Mouse (Mus musculus) hematopoietic stem cell, adult 5-6 weeks (primary cell): ENCODE measurements around the gene Lgr4. TPM values are rescaled to one million over a fixed set of nuclear protein-coding genes. Genes with fewer than 3 reads are reported as not detected.
A peak's percentile ranks its signal among the peaks of the same experiment; 100 is the strongest.

ENCODE experiments used
- ATAC-seq, 2 experiments: fragments of 125-278 bp in 1 of 2; replicated peaks in 1 of 2; 2 replicates each; pipeline ENCODE4 v1.8.0; 2016 to 2017; ENCODE audit warnings: inconsistent platforms in 2 of 2, mild to moderate bottlenecking in 2 of 2, moderate number of reproducible peaks in 2 of 2, low read depth in 1 of 2, moderate TSS enrichment in 1 of 2; ENCODE audit not compliant: low FRiP score in 2 of 2, poor library complexity in 2 of 2, severe bottlenecking in 2 of 2, insufficient read depth in 1 of 2, low TSS enrichment in 1 of 2
- total RNA-seq: library from RNA; stranded (forward); fragments of 172-1452, 232-1000 nt; gene quantifications from 2 replicates; pipeline ENCODE4 v1.2.3, GENCODE M21; 2017

Lgr4 gene
- total RNA-seq, 1 experiment from 2014 or later, result 0.74 TPM

DNA sequence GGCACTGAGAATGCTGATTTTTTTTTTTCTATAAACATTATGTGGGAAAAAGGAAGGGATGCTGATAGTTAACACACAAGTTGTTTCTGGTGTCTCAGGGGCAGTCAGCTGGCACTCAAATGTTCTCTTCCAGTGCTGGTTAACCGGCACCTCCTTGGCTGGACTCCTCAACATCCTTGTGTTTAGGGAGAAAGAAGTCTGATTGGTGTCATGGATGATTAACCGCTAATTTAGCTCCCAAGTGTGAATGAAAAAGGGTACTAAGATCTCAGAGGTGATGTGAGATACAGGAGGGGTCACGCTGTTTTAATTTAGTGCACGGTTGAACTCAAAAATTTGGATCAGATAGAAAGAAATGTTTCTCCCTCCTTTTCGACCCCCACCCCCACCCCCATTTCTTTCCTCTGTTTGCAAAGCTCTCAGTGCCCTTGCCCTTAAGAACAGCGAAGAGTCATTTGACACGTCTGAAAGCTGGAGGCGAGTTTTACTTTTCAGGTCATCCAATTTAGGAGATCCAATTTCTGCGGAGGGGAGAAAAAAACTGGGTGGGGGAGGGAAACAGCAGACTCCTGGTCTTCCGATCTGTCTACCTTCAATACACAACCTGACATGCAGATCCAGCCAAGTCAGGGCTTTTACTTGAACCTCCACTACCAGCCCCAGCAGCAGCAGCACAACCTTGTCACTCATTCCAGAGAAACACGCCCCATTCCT, 508 bp upstream of the Lgr4 start:
- ATAC-seq, result peak in 1 of 2 experiments; percentile 1; a peak in 1 of 4 replicates

GRCm38 (mm10) chr2:109918592-109919262, 1.3 kb downstream of the Lgr4 start:
- no peak for ATAC-seq

- ATAC-seq, result no peak
Observed at GRCm38 (mm10) chr2:109920471-109920870, 3.0 kb downstream of the Lgr4 start.

GRCm38 (mm10) chr2:109921298-109922035, 4.0 kb downstream of the Lgr4 start:
- no peak for ATAC-seq

- ATAC-seq, result no peak
Observed at GRCm38 (mm10) chr2:109922306-109922705, 4.9 kb downstream of the Lgr4 start.

- no peak for ATAC-seq
Observed at GRCm38 (mm10) chr2:109923031-109923430, 5.6 kb downstream of the Lgr4 start.

- no peak for ATAC-seq
Observed at GRCm38 (mm10) chr2:109923945-109924344, 6.5 kb downstream of the Lgr4 start.

DNA sequence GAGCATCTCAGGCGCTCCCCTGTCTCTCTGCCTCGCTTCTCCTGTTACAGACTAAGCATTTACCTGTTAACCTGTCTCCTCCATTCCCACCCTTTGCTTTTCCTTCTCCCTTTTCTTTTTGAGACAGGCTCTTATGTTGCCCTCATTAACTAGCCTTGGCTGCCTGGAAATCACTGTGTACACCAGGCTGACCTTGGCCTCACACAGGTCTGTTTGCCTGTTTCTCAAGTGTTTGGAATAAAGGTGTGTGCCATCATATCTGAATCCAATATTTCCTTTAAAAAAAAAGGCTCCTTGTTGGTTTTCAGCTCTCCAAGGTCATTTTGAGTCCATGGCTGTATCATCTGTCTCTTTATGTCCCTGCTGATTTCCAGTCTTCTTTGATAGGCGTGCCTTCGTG, 9.5 kb downstream of the Lgr4 start:
- no peak for ATAC-seq

- ATAC-seq, result no peak
Observed at GRCm38 (mm10) chr2:109927446-109927845, 10.0 kb downstream of the Lgr4 start.

DNA sequence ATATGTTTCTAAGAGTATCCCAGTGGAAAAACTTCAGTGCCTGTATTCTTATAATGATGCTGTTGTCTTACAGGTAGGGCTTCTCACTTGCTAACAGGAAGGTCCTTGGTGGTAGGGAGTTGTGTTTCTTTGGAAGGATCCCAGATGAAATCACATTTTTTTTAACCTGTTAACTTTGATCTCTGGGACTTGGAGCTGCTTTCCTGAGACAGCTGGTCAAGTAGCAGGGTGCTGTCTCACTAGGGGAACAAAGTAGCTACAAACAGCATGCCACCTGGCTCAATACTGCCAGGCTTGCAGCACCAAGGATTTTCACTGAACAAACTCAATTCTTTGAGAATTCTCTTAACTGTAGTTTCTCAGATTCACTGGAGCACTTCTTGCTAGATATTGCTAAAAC, 10.4 kb downstream of the Lgr4 start:
- ATAC-seq, result no peak

GRCm38 (mm10) chr2:109928791-109929190, 11.3 kb downstream of the Lgr4 start:
- no peak for ATAC-seq

DNA sequence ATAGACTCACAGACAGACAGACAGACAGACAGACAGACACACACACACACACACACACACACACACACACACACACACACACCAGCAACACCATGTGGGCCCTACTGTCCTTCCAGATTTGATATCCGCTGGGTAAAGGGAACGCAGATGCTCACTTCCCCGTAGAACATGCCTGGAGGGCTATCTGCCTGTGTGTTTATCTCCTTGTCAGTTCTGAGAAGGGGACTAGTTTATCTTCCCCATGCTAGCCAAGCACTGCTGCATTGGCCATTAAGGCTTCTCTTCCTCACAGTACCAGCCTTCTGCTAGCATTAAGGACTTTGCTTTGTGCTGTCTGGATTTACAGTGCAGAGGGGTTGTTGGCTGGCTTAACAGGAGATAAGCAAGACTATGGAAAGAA, 11.8 kb downstream of the Lgr4 start:
- ATAC-seq, result no peak

DNA sequence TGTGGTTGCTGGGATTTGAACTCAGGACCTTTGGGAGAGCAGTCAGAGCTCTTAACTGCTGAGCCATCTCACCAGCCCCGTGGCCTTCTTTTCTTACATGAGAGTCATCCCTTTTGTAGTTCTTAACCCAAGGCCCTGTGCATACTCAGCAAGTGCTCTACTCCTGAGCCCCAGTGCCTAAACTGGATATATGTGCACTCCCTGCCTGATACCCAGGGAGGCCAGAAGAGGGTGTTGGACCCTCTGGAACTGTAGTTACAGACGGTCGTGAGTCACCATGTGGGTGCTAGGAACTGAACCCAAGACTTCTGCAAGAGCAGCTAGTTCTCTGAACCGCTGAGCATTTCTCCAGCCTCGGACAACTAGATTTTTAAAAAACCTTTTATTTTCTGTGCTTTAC, 12.9 kb downstream of the Lgr4 start:
- no peak for ATAC-seq

GRCm38 (mm10) chr2:109930771-109931170, 13.3 kb downstream of the Lgr4 start:
- ATAC-seq, result no peak

GRCm38 (mm10) chr2:109931978-109932780, 14.7 kb downstream of the Lgr4 start:
- ATAC-seq, result peak; percentile 95 to 96

DNA sequence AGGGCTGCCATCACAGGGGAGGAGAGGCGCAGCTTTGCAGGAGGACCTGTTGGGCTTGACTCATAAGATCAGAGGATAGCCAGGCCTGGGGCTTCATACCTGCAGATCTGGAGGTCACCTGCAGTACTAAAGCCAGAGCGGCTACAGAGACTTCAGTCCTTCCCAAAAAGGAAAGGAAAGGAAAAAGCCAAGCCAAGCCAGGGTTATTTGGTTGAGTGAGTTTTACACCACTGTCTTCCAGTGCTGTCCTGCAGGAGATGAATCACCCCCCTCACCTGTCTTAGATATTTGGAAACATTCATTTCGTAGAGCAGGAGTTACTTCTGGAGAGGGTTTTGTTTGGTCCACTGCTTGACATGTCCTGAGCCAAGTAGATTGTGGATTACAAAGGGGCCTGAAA, 15.7 kb downstream of the Lgr4 start:
- ATAC-seq, result no peak

- ATAC-seq, result no peak
Observed at GRCm38 (mm10) chr2:109934086-109934485, 16.6 kb downstream of the Lgr4 start.

- no peak for ATAC-seq
Observed at GRCm38 (mm10) chr2:109935194-109935593, 17.7 kb downstream of the Lgr4 start.
